Mouse (Mus musculus): Measurements from ENCODE around the gene Slc36a2. TPM values are rescaled to one million over a fixed set of nuclear protein-coding genes. Genes with fewer than 3 reads are reported as not detected.

The Slc36a2 gene
- 3.7 and 4.0 TPM in 2 replicates for polyA plus RNA-seq (2015; fragmentation: Nextera tagmentation; extraction: Ambion mirVana)

- WGBS: 27% methylated on average over 10 of the region's 10 CpGs
Measured at GRCm38 (mm10) chr11:55184733-55185291, at the start of gene Slc36a2. Slc36a2 (minus strand) TSS chr11:55185077.

GRCm38 (mm10) chr11:55234288-55234687 lies 49.4 kb upstream of the Slc36a2 start:
- H3K36me3 ChIP-seq: peaks cover 21% of the 10 kb centered on the region
- ATAC-seq (ENCODE audit: insufficient number of reproducible peaks, low FRiP score, low TSS enrichment, low read depth): no peak
- no peaks in the 10 kb centered on the region for H3K27me3 ChIP-seq
- H3K4me3 ChIP-seq (replicated peaks): no peak overlapping the region
- WGBS: 90% methylated on average over 7 of the region's 7 CpGs
- no peak overlapping the region for H3K9ac ChIP-seq
- no peaks in the 10 kb centered on the region for H3K9me3 ChIP-seq (replicated peaks)
- no peaks in the 10 kb centered on the region for H3K4me1 ChIP-seq
- H3K27ac ChIP-seq (replicated peaks): no peak overlapping the region
- no peak overlapping the region for H3K4me2 ChIP-seq (replicated peaks)

More at GRCm38 (mm10) chr11:55184733-55185291, at the start of gene Slc36a2:
- no peak for ATAC-seq (ENCODE audit: insufficient number of reproducible peaks, low FRiP score, low TSS enrichment, low read depth)
- Histone ChIP-seq H3K27me3 (no peaks in the 10 kb centered on the region), H3K27ac (replicated peaks) (no peak within 1 kb of the TSS), H3K4me1 (no peaks in the 10 kb centered on the region), H3K4me2 (replicated peaks) (no peak within 1 kb of the TSS), H3K9me3 (replicated peaks) (no peaks in the 10 kb centered on the region), H3K4me3 (replicated peaks) (no peak within 1 kb of the TSS), H3K36me3 (no peaks in the 10 kb centered on the region), H3K9ac (no peak within 1 kb of the TSS)

DNA sequence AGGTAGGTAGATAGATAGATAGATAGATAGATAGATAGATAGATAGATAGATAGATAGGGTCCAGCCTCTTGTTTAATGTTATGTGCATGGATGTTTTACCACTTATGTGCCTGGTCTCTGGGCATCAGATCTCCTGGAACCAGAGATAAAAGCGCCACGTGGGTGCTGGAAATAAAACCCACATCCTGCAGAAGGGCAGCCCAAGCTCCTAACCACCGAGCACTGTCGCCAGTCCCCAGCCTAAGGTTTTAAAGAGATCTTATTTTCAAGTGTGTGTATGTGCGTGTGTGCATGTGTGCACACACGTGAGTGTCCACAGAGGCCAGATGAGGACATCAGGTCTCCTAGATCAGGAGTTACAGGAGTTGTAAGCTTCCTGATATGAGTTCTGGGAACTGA lies 46.2 kb upstream of the Slc36a2 start:
- Histone ChIP-seq H3K9ac (no peak overlapping the region), H3K27me3 (no peaks in the 10 kb centered on the region), H3K4me3 (replicated peaks) (no peak overlapping the region), H3K4me1 (no peaks in the 10 kb centered on the region), H3K27ac (replicated peaks) (no peak overlapping the region), H3K4me2 (replicated peaks) (no peak overlapping the region), H3K9me3 (replicated peaks) (no peaks in the 10 kb centered on the region), H3K36me3 (peaks cover 38% of the 10 kb centered on the region)
- 93% methylated on average over 6 of the region's 6 CpGs for WGBS
- no peak for ATAC-seq (ENCODE audit: insufficient number of reproducible peaks, low FRiP score, low TSS enrichment, low read depth)

GRCm38 (mm10) chr11:55221306-55221705 lies 36.4 kb upstream of the Slc36a2 start:
- 88% methylated on average over 7 of the region's 7 CpGs for WGBS
- H3K9ac ChIP-seq: no peak overlapping the region
- H3K27ac ChIP-seq (replicated peaks): no peak overlapping the region
- H3K36me3 ChIP-seq: peaks cover 60% of the 10 kb centered on the region
- H3K27me3 ChIP-seq: no peaks in the 10 kb centered on the region
- no peak overlapping the region for H3K4me3 ChIP-seq (replicated peaks)
- no peaks in the 10 kb centered on the region for H3K4me1 ChIP-seq
- ATAC-seq (ENCODE audit: insufficient number of reproducible peaks, low FRiP score, low TSS enrichment, low read depth): no peak
- no peaks in the 10 kb centered on the region for H3K9me3 ChIP-seq (replicated peaks)
- H3K4me2 ChIP-seq (replicated peaks): no peak overlapping the region

- 83% methylated on average over 3 of the region's 3 CpGs for WGBS
- no peak for ATAC-seq (ENCODE audit: insufficient number of reproducible peaks, low FRiP score, low TSS enrichment, low read depth)
- Histone ChIP-seq H3K4me3 (replicated peaks) (no peak overlapping the region), H3K36me3 (peaks cover 36% of the 10 kb centered on the region), H3K4me2 (replicated peaks) (no peak overlapping the region), H3K4me1 (no peaks in the 10 kb centered on the region), H3K27me3 (no peaks in the 10 kb centered on the region), H3K9me3 (replicated peaks) (no peaks in the 10 kb centered on the region), H3K9ac (no peak overlapping the region), H3K27ac (replicated peaks) (no peak overlapping the region)
Measured at GRCm38 (mm10) chr11:55218473-55218872, 33.6 kb upstream of the Slc36a2 start.

DNA sequence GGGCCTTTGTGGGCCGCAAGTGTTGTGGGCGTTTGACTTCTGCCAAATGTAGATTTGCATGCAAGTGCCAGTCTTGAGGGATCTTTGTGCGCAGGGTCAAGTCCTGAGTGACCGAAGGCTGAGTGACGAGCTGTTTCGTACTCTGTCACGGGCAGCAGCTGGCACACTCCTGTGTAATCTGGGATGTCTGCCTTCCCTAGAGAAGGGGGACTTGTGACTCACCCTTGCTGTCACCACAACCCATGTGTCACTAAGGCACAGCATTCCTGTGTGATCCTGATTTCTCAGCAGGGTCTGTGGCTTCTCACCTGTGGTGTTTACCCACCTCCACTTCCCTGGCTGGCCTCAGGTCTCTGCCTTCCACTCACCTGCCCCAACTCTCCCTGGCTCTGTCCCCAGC lies 33.0 kb upstream of the Slc36a2 start:
- Histone ChIP-seq H3K4me3 (replicated peaks) (no peak overlapping the region), H3K4me2 (replicated peaks) (no peak overlapping the region), H3K27me3 (no peaks in the 10 kb centered on the region), H3K9me3 (replicated peaks) (no peaks in the 10 kb centered on the region), H3K9ac (no peak overlapping the region), H3K27ac (replicated peaks) (no peak overlapping the region), H3K36me3 (peaks cover 30% of the 10 kb centered on the region), H3K4me1 (no peaks in the 10 kb centered on the region)
- no peak for ATAC-seq (ENCODE audit: insufficient number of reproducible peaks, low FRiP score, low TSS enrichment, low read depth)
- 96% methylated on average over 7 of the region's 7 CpGs for WGBS

DNA sequence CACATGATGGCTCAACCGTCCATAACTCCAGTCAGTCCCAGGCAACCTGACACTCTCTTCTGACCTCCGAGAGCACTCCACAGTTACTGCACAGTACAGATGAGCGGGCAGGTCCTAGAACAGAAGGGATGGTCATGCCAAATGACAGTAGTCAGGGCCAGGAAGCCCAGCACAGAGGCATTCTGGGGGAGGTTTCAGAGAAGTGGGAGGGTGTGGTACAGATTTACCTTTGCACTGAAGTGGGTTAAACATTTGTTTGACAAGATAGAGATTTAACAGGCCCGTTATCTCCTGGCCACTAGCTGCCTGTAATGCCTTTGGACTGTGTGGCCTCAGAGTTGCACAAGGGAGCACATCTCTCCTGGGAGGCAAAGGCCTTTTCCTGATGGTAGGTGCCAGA lies 32.5 kb upstream of the Slc36a2 start:
- Histone ChIP-seq H3K4me3 (replicated peaks) (no peak overlapping the region), H3K9me3 (replicated peaks) (no peaks in the 10 kb centered on the region), H3K9ac (no peak overlapping the region), H3K27ac (replicated peaks) (no peak overlapping the region), H3K36me3 (peaks cover 26% of the 10 kb centered on the region), H3K4me2 (replicated peaks) (no peak overlapping the region), H3K4me1 (no peaks in the 10 kb centered on the region), H3K27me3 (no peaks in the 10 kb centered on the region)
- ATAC-seq (ENCODE audit: insufficient number of reproducible peaks, low FRiP score, low TSS enrichment, low read depth): no peak
- WGBS: 79% methylated on average over 4 of the region's 4 CpGs

DNA sequence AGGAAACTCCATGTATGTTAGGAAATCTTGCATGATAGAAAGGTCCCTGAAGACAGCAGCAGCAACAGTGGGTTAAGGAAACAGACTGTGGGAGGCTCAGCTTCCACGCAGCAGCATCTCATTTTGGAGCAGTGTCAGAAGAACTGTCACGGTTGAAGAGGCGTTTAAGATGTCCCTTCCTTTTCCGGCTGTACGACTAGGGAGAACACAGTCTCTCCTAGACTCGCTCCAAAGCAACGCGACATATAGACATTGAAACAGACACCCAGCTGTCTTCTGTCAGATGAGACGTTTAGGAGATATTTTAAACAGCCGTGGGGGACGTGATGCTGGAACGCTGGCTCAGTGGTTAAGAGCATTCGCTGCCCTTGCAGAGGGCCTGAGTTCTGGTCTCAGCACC lies 32.0 kb upstream of the Slc36a2 start:
- Histone ChIP-seq H3K9ac (no peak overlapping the region), H3K27ac (replicated peaks) (no peak overlapping the region), H3K36me3 (peaks cover 25% of the 10 kb centered on the region), H3K4me1 (no peaks in the 10 kb centered on the region), H3K4me3 (replicated peaks) (no peak overlapping the region), H3K27me3 (no peaks in the 10 kb centered on the region), H3K9me3 (replicated peaks) (no peaks in the 10 kb centered on the region), H3K4me2 (replicated peaks) (no peak overlapping the region)
- ATAC-seq (ENCODE audit: insufficient number of reproducible peaks, low FRiP score, low TSS enrichment, low read depth): no peak
- 66% methylated on average over 13 of the region's 13 CpGs for WGBS

DNA sequence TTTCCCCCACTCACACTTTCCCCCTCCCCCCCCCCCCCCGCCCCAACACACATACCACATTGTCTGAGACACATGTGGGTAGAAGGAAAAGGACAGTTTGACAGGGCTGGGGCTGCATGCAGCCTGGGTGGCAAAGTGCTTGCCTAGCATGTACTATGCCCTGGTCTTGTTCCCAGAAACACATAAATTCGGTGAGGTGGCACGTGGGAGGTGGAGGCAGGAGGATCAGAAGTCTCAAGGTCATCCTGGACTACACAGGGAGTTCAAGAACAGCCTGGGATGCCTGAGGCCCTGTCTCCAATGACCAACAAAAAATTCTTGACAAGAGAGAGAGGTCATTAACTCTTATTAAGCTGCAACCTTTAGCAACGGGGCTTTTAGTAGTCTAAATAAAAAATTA lies 31.2 kb upstream of the Slc36a2 start:
- H3K27me3 ChIP-seq: no peaks in the 10 kb centered on the region
- no peaks in the 10 kb centered on the region for H3K9me3 ChIP-seq (replicated peaks)
- WGBS: 63% methylated on average over 3 of the region's 4 CpGs
- H3K27ac ChIP-seq (replicated peaks): no peak overlapping the region
- H3K4me1 ChIP-seq: no peaks in the 10 kb centered on the region
- H3K4me2 ChIP-seq (replicated peaks): no peak overlapping the region
- no peak overlapping the region for H3K9ac ChIP-seq
- ATAC-seq (ENCODE audit: insufficient number of reproducible peaks, low FRiP score, low TSS enrichment, low read depth): no peak
- no peak overlapping the region for H3K4me3 ChIP-seq (replicated peaks)
- peaks cover 17% of the 10 kb centered on the region for H3K36me3 ChIP-seq

GRCm38 (mm10) chr11:55214978-55215377 lies 30.1 kb upstream of the Slc36a2 start:
- Histone ChIP-seq H3K36me3 (peaks cover 11% of the 10 kb centered on the region; the same call in 1 of the 2 replicates), H3K4me3 (replicated peaks) (no peak overlapping the region), H3K9ac (no peak overlapping the region), H3K27ac (replicated peaks) (no peak overlapping the region), H3K27me3 (no peaks in the 10 kb centered on the region), H3K4me2 (replicated peaks) (no peak overlapping the region), H3K9me3 (replicated peaks) (no peaks in the 10 kb centered on the region), H3K4me1 (0 out of 2 replicates have a peak, but pooled peaks cover under 1% of the 10 kb centered on the region)
- ATAC-seq (ENCODE audit: insufficient number of reproducible peaks, low FRiP score, low TSS enrichment, low read depth): no peak
- 81% methylated on average over 3 of the region's 3 CpGs for WGBS

- H3K9ac ChIP-seq: no peak overlapping the region
- 0 out of 2 replicates have a peak, but pooled peaks cover 5% of the 10 kb centered on the region for H3K4me1 ChIP-seq
- H3K27me3 ChIP-seq: no peaks in the 10 kb centered on the region
- H3K36me3 ChIP-seq: 0 out of 2 replicates have a peak, but pooled peaks cover 3% of the 10 kb centered on the region
- 69% methylated on average over 5 of the region's 5 CpGs for WGBS
- no peak for ATAC-seq (ENCODE audit: insufficient number of reproducible peaks, low FRiP score, low TSS enrichment, low read depth)
- no peak overlapping the region for H3K4me3 ChIP-seq (replicated peaks)
- H3K27ac ChIP-seq (replicated peaks): no peak overlapping the region
- no peak overlapping the region for H3K4me2 ChIP-seq (replicated peaks)
- H3K9me3 ChIP-seq (replicated peaks): no peaks in the 10 kb centered on the region
Measured at GRCm38 (mm10) chr11:55214161-55214560, 29.3 kb upstream of the Slc36a2 start.

GRCm38 (mm10) chr11:55213518-55213917 lies 28.6 kb upstream of the Slc36a2 start:
- Histone ChIP-seq H3K4me1 (0 out of 2 replicates have a peak, but pooled peaks cover 6% of the 10 kb centered on the region), H3K9ac (no peak overlapping the region), H3K36me3 (no peaks in the 10 kb centered on the region), H3K27ac (replicated peaks) (no peak overlapping the region), H3K9me3 (replicated peaks) (no peaks in the 10 kb centered on the region), H3K4me3 (replicated peaks) (no peak overlapping the region), H3K27me3 (no peaks in the 10 kb centered on the region), H3K4me2 (replicated peaks) (no peak overlapping the region)
- WGBS: 96% methylated on average over 4 of the region's 4 CpGs
- no peak for ATAC-seq (ENCODE audit: insufficient number of reproducible peaks, low FRiP score, low TSS enrichment, low read depth)

Data from embryonic facial prominence, embryonic 15.5 days (tissue).